Mouse (Mus musculus) B cell, adult (primary cell): Measurements from ENCODE around the gene Gm6205. TPM values are rescaled to one million over a fixed set of nuclear protein-coding genes. Genes with fewer than 3 reads are reported as not detected.

Experiments used
- total RNA-seq: library from RNA; stranded (reverse); gene quantifications from 4 replicates; pipeline ENCODE4 v1.2.4, GENCODE M21; 2023; ENCODE audit not compliant: inconsistent age

Gm6205 gene
- total RNA-seq: not detected in 4 replicates

GRCm38 (mm10) chr5:94648082-94648481, at the start of gene Gm6205:
Gm6205 (plus strand) TSS chr5:94648382.

GRCm38 (mm10) chr5:94616242-94616641, 31.9 kb upstream of the Gm6205 start, which contains the start of gene Gm3147:
Gm3147 (minus strand) TSS chr5:94616342.

GRCm38 (mm10) chr5:94623679-94624078, 24.5 kb upstream of the Gm6205 start, which contains the start of gene Gm6509:
Gm6509 (plus strand) TSS chr5:94623979.

Other genes starting within 250 kb of the Gm6205 start
- gene Gm7682, start 202.6 kb upstream of the Gm6205 start, total RNA-seq: not detected in 4 replicates
- not detected in 4 replicates for gene Gm3139, start 122.1 kb upstream of the Gm6205 start, total RNA-seq
- not detected in 4 replicates for gene Gm3147, start 32.0 kb upstream of the Gm6205 start, total RNA-seq
- gene Gm6509, start 24.4 kb upstream of the Gm6205 start, total RNA-seq: not detected in 4 replicates
- gene Gm3183, start 217.1 kb downstream of the Gm6205 start, total RNA-seq: not detected in 4 replicates